Mouse (Mus musculus) heart, embryonic 16.5 days (tissue): Measurements from ENCODE around the gene Uhrf1. TPM values are rescaled to one million over a fixed set of nuclear protein-coding genes. Genes with fewer than 3 reads are reported as not detected.
A peak's percentile ranks its signal among the peaks of the same experiment; 100 is the strongest.

Source experiments
- ATAC-seq: fragments of 200-750 bp; cut with Nextera tagmentation; replicated peaks from 2 replicates; pipeline ENCODE4 v1.8.0; 2017; ENCODE audit warnings: moderate number of reproducible peaks; ENCODE audit not compliant: insufficient read depth, low FRiP score; ENCODE audit errors: extremely low read depth
- H3K27ac ChIP-seq: fragments of 300-500 bp; sonication (generic); 2 replicates; pipeline ENCODE4 v1.5.1; 2014; ENCODE audit warnings: mild to moderate bottlenecking, low read length, control low read depth, moderate library complexity
- H3K27me3 ChIP-seq: fragments of 300-500 bp; sonication (generic); 2 replicates; pipeline ENCODE4 v1.6.1; 2014; ENCODE audit warnings: low read length, mixed read lengths; ENCODE audit not compliant: control insufficient read depth, insufficient read depth
- H3K36me3 ChIP-seq: fragments of 300-500 bp; sonication (generic); 2 replicates; pipeline ENCODE4 v1.6.1; 2014; ENCODE audit not compliant: control insufficient read depth, insufficient read depth
- H3K4me1 ChIP-seq: fragments of 300-500 bp; sonication (generic); 2 replicates; pipeline ENCODE4 v1.6.1; 2014; ENCODE audit warnings: low read length, mixed read lengths; ENCODE audit not compliant: control insufficient read depth, insufficient read depth
- H3K4me2 ChIP-seq: fragments of 300-500 bp; sonication (generic); 2 replicates; pipeline ENCODE4 v1.6.1; 2014; ENCODE audit warnings: low read depth, mild to moderate bottlenecking, control low read depth, low read length
- H3K4me3 ChIP-seq: fragments of 300-500 bp; sonication (generic); 2 replicates; pipeline ENCODE4 v1.5.1; 2014; ENCODE audit warnings: mild to moderate bottlenecking, control low read depth, low read length
- H3K9ac ChIP-seq: fragments of 300-500 bp; sonication (generic); 2 replicates; pipeline ENCODE4 v1.6.1; 2014; ENCODE audit warnings: low read length, control low read depth
- H3K9me3 ChIP-seq: fragments of 300-500 bp; sonication (generic); replicated peaks from 2 replicates; pipeline ENCODE4 v1.6.1; 2016; ENCODE audit warnings: low read length; ENCODE audit not compliant: control insufficient read depth
- WGBS: fragments of 180-500 bp; shearing (Covaris S2); extraction: QIAGEN DNeasy Blood & Tissue Kit; methylation state at CpG from one replicate; pipeline ENCODE4 v1.1.7; 2014; 5-methylcytosine and 5-hydroxymethylcytosine counted together
- polyA plus RNA-seq: library from polyadenylated mRNA; unstranded; fragments of >200 nt; fragmentation: Nextera tagmentation; extraction: Ambion mirVana; gene quantifications from 2 replicates; pipeline ENCODE4 v1.2.1, GENCODE M21; 2015

Uhrf1 gene
- polyA plus RNA-seq, 1 experiment from 2014 or later, result 94.0 TPM

DNA sequence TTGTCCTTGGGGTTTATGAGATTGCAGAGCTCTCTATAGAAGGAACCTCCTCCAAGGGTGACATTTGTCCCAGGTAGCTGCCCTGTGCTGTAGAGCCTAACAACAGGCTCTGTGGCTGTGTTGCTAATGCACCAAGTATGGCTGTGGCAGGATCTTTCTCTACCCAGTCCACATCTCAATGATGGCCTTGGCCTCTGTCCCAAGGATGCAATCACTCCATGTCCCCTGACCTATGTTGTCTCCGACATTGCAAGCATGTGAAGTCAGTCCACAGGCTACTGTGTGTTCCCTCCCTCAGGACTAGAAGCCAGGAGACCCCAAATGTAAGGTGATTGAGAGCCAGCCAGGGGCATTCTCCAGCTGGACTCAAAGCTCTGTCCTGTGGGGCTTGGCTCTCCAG is 56.7 kb downstream of the Uhrf1 start:
- no peaks in the 10 kb centered on the region for H3K27me3 ChIP-seq
- H3K36me3 ChIP-seq, result peaks cover 14% of the 10 kb centered on the region
- H3K4me1 ChIP-seq, result no peaks in the 10 kb centered on the region
- H3K27ac ChIP-seq, result no peak overlapping the region
- H3K9ac ChIP-seq, result no peak overlapping the region
- H3K4me2 ChIP-seq, result no peak overlapping the region
- H3K4me3 ChIP-seq, result no peak overlapping the region
- no peaks in the 10 kb centered on the region for H3K9me3 ChIP-seq
- ATAC-seq, result no peak
- WGBS, result 63% methylated on average over 1 of the region's 1 CpGs

DNA sequence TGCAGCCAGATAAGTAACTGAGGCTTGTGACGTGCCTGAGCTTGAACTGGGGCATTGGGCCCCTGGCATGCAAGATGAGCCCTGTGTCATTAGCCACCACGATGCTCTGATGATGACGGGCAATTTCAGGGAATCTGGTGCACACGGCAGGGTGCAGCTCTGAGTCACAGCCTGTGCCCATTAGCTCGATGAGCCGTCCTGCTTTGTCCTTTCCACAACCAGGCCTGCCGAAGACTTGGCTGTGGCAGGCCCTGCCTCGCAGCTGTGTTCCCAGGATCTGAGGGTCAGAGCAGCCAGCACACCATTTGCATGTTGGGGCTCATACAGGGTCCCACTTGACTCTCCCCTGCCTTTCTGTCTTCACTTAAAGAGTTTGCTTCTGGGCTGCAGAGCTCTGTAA is 57.3 kb downstream of the Uhrf1 start:
- Histone ChIP-seq H3K9me3 (no peaks in the 10 kb centered on the region), H3K27me3 (no peaks in the 10 kb centered on the region), H3K36me3 (peaks cover 14% of the 10 kb centered on the region), H3K4me3 (no peak overlapping the region), H3K4me1 (peaks cover 4% of the 10 kb centered on the region), H3K9ac (no peak overlapping the region), H3K27ac (no peak overlapping the region), H3K4me2 (no peak overlapping the region)
- ATAC-seq, result no peak
- WGBS, result 75% methylated on average over 8 of the region's 8 CpGs

DNA sequence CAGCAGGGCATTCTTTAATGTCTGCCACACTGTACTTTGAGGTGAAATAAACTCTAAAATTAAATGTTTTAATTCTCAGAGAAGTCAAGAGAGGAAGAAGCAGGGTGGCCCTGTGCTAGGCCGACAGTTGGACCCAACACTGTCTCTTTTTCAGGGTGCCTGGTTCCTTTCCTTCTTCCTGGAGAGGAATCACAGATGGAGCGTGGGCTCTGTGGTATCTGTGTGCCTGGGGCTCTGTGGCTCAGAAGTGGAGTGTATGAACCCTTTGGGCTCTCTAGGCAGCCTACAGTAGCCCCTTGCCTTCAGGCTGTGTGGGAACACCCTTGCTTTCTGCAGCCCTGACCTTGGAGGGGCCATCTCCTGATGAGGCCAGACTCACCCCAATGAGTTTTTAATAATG is 58.4 kb downstream of the Uhrf1 start:
- H3K4me2 ChIP-seq, result no peak overlapping the region
- H3K4me1 ChIP-seq, result peaks cover 14% of the 10 kb centered on the region
- no peaks in the 10 kb centered on the region for H3K27me3 ChIP-seq
- 89% methylated on average over 2 of the region's 2 CpGs for WGBS
- no peak overlapping the region for H3K4me3 ChIP-seq
- no peak overlapping the region for H3K27ac ChIP-seq
- no peak overlapping the region for H3K9ac ChIP-seq
- no peak for ATAC-seq
- H3K36me3 ChIP-seq, result 0 out of 2 replicates have a peak, but pooled peaks cover 7% of the 10 kb centered on the region
- no peaks in the 10 kb centered on the region for H3K9me3 ChIP-seq

DNA sequence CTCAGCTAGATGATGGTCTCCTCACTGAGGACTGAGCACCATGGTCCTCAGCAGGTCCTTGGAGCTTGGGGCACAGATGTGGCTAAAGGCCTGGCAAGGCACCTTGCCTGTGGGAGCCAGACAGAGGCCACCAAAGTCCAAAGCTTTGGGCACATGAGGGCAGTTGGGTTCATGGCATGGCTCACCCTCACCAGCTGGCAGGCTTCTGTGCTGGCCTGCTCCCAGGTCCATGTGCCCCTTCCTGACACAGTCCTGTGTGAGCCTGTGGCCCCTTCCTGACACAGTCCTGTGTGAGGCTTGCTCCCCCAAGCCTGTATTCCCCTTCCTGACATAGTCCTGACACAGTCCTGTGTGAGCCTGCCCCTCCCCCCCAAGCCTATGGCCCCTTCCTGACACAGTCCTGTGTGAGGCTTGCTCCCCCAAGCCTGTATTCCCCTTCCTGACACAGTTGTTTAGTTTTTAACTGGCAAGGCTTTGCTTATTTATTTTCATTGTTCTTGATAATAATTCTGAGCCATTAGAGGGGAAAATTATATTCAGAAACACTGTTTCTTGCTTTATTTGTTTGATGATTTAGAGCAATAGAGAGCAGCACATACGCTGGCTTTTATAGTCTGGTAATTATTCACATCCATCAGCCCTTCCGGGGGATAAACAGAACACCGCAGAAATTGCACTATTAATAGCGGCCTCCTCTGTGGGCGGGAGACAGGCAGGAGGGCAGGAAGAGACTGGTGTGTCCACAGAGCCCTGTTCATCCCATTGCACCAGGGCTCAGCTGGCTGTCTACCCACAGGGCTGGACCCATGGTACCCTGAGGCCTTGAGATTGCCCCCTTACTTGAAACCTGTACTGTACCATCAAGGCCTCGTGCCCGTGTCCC is 62.9 kb downstream of the Uhrf1 start:
- peak overlapping the region; percentile 22; the same call in 1 of the 2 replicates for H3K9ac ChIP-seq
- no peaks in the 10 kb centered on the region for H3K27me3 ChIP-seq
- WGBS, result 32% methylated on average over 7 of the region's 7 CpGs
- no peak overlapping the region for H3K4me2 ChIP-seq
- 0 out of 2 replicates have a peak, but pooled peaks have one; percentile 28 for ATAC-seq
- H3K4me1 ChIP-seq, result peaks cover 17% of the 10 kb centered on the region
- no peak overlapping the region for H3K27ac ChIP-seq
- peaks cover 6% of the 10 kb centered on the region for H3K36me3 ChIP-seq
- H3K4me3 ChIP-seq, result no peak overlapping the region
- no peaks in the 10 kb centered on the region for H3K9me3 ChIP-seq

DNA sequence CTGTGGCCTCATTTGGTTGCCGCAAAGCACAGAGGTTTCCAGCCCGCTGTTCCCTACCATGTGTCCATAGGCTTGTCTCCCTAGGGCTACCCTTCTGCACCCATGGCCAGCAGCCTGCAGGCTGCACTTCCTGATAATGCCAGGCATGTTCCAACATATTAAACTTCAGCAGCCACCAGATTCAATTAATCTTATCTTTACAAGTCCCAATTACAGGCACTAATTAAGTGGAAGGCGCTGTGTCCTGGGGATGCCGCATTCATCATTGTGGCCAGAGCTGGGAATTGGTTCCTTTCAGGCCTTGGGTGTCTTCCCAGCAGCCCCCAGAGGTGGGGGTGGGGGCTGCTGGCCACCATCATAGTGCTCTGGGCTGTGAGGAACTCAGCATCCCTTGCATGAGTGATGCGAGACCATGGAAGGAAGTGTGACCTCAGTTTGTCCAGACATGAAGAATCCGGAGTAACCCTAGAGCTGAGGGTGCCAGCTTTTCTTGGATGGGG is 65.2 kb downstream of the Uhrf1 start:
- Histone ChIP-seq H3K4me3 (no peak overlapping the region), H3K4me2 (no peak overlapping the region), H3K9me3 (no peaks in the 10 kb centered on the region), H3K4me1 (peaks cover 18% of the 10 kb centered on the region), H3K36me3 (peaks cover 6% of the 10 kb centered on the region), H3K27me3 (no peaks in the 10 kb centered on the region), H3K9ac (no peak overlapping the region), H3K27ac (no peak overlapping the region)
- WGBS, result 89% methylated on average over 6 of the region's 6 CpGs
- ATAC-seq, result no peak

DNA sequence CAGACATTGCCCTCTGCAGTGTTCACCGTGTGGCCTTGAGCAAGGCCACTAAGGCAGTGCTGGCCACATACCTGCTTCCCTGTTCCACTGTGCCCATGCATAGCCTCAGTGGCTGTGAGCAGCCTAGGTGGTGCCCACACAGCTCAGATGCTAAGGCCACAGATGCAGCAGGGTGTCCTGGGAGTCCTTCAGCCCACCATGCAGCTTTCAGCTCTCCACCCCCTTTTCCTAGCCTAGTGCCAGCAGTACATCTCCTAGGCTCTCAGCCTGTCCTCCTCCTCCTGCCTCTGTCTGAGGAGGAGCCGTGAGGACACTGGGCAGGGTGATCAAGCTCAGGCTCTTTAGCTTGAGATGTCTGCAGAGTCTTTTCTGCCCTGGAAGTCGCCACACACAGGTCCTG is 67.0 kb downstream of the Uhrf1 start:
- no peaks in the 10 kb centered on the region for H3K27me3 ChIP-seq
- no peak overlapping the region for H3K27ac ChIP-seq
- H3K4me3 ChIP-seq, result no peak overlapping the region
- no peak overlapping the region for H3K4me2 ChIP-seq
- H3K9me3 ChIP-seq, result no peaks in the 10 kb centered on the region
- peaks cover 21% of the 10 kb centered on the region for H3K4me1 ChIP-seq
- no peak for ATAC-seq
- WGBS, result 85% methylated on average over 3 of the region's 3 CpGs
- H3K36me3 ChIP-seq, result peaks cover 6% of the 10 kb centered on the region
- H3K9ac ChIP-seq, result no peak overlapping the region

DNA sequence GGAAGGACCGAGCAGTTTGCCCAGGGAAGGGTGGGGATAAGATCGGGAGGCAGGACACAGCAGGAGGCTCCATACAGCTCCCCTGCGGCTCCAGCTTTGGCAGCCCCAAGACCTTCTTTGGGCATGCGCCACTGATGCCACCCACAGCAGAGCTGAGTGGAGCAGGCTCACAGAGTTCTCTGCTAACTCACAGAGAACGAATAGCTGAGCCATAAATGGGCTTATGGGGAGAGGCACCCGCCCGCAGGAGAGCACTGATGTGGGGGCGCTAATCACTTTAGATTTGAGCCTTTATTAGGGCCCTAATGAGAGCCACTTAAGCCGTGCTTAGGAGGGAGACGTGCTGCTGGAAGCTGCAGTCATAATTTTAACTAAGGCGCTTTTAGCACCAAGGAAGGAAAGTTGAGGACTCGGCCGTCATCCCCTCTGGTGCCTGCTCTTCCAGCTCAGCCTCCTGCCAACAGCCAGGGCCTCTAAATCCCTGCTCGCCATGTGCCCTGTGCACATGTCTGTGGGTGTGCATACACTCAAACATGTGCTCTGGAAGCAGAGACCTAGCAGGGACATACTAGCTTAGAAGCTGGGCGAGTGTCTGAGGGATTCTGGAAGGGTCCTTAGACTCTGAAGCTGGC is 68.0 kb downstream of the Uhrf1 start:
- no peak overlapping the region for H3K9ac ChIP-seq
- H3K27ac ChIP-seq, result no peak overlapping the region
- WGBS, result 84% methylated on average over 15 of the region's 15 CpGs
- no peak for ATAC-seq
- H3K4me3 ChIP-seq, result no peak overlapping the region
- H3K27me3 ChIP-seq, result no peaks in the 10 kb centered on the region
- peaks cover 10% of the 10 kb centered on the region for H3K36me3 ChIP-seq
- H3K4me1 ChIP-seq, result peaks cover 11% of the 10 kb centered on the region; the same call in 1 of the 2 replicates
- no peak overlapping the region for H3K4me2 ChIP-seq
- H3K9me3 ChIP-seq, result no peaks in the 10 kb centered on the region

DNA sequence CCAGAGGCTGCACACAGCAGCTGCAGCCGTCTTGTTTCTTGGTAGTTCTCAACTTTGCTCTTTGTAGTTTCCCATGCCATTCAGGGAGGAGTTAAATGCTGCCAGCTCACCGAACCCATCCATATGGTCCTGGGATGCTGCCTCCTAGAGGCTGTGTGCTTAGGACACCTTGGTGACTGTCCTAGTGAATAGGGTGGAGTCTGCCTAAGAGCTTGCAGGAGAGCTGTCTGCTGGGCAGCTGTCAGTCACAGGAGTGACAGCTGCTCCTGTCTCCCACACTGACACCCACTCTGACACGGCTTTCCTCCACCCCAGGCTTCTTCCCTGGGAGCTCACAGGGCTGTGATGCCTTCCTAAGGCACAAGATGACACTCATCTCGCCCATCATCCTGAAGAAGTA is 69.0 kb downstream of the Uhrf1 start:
- no peak overlapping the region for H3K4me2 ChIP-seq
- no peaks in the 10 kb centered on the region for H3K9me3 ChIP-seq
- no peak overlapping the region for H3K4me3 ChIP-seq
- H3K27ac ChIP-seq, result no peak overlapping the region
- H3K36me3 ChIP-seq, result peaks cover 14% of the 10 kb centered on the region
- no peak for ATAC-seq
- H3K4me1 ChIP-seq, result 0 out of 2 replicates have a peak, but pooled peaks cover 4% of the 10 kb centered on the region
- H3K27me3 ChIP-seq, result no peaks in the 10 kb centered on the region
- no peak overlapping the region for H3K9ac ChIP-seq
- 72% methylated on average over 4 of the region's 4 CpGs for WGBS
